Mouse (Mus musculus) hindbrain, postnatal 0 days (tissue): ENCODE measurements at regions not wholly inside any gene's neighbourhood (a gene's known extent, or its start where the extent isn't known, plus 50 kb on each side); places are given as distances from the start of the nearest gene placed in this dataset.

Experiments used
- ATAC-seq: fragments of 200-750 bp; cut with Nextera tagmentation; 2 replicates; pipeline ENCODE4 v1.8.0; 2017; ENCODE audit warnings: mild to moderate bottlenecking, moderate TSS enrichment, moderate library complexity
- DNase-seq: peaks from one replicate; pipeline ENCODE4 v3.0.0-alpha.2; 2015; ENCODE audit warnings: low spot score
- H3K27ac ChIP-seq: fragments of 300-500 bp; sonication (generic); 2 replicates; pipeline ENCODE4 v1.5.1; 2014; ENCODE audit warnings: mild to moderate bottlenecking
- H3K27me3 ChIP-seq: fragments of 300-500 bp; sonication (generic); 2 replicates; pipeline ENCODE4 v1.6.1; 2014; ENCODE audit warnings: low read length, mixed read lengths; ENCODE audit not compliant: insufficient read depth
- H3K36me3 ChIP-seq: fragments of 300-500 bp; sonication (generic); 2 replicates; pipeline ENCODE4 v1.6.1; 2014; ENCODE audit warnings: low read length, mixed read lengths; ENCODE audit not compliant: insufficient read depth
- H3K4me1 ChIP-seq: fragments of 300-500 bp; sonication (generic); 2 replicates; pipeline ENCODE4 v1.6.1; 2014; ENCODE audit warnings: antibody characterized with exemption, low read length, mixed read lengths; ENCODE audit not compliant: insufficient read depth
- H3K4me2 ChIP-seq: fragments of 300-500 bp; sonication (generic); 2 replicates; pipeline ENCODE4 v1.6.1; 2014; ENCODE audit warnings: low read depth, mild to moderate bottlenecking, low read length, moderate library complexity, mixed read lengths
- H3K4me3 ChIP-seq: fragments of 300-500 bp; sonication (generic); 2 replicates; pipeline ENCODE4 v1.5.1; 2014; ENCODE audit warnings: low read length
- H3K9ac ChIP-seq: fragments of 300-500 bp; sonication (generic); replicated peaks from 2 replicates; pipeline ENCODE4 v1.6.1; 2014; ENCODE audit warnings: mild to moderate bottlenecking, low read length, moderate library complexity, mixed read lengths
- H3K9me3 ChIP-seq: fragments of 300-500 bp; sonication (generic); 2 replicates; pipeline ENCODE4 v1.6.1; 2016; ENCODE audit warnings: low read length, mixed read lengths
- CTCF ChIP-seq: IDR thresholded peaks from 2 replicates; pipeline ENCODE4 v1.5.1; 2016; ENCODE audit warnings: antibody characterized with exemption, control low read depth, low read depth
- WGBS: fragments of 180-500 bp; shearing (Covaris S2); extraction: QIAGEN DNeasy Blood & Tissue Kit; methylation state at CpG from one replicate; pipeline ENCODE4 v1.1.7; 2014; 5-methylcytosine and 5-hydroxymethylcytosine counted together

DNA sequence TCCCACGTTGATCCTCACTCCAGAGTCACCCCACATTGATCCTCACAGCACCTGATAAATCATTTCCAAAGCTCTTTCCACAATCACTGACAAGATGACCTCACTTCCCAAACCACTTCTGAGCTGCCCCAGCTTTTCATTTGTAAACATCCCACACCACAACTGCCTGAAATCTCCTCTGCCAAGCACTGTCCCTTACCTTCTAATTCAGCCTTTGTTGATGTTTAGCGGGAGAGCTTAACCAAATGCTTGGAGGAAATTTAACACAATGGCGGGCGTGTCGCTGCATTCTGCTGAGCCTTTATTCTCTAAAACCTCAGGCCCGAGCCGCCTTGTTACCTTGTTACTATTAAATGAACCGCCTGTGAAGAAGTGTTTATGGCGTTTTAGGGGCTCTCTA, 445.9 kb downstream of the Ttll7 start:
- Histone ChIP-seq H3K4me3 (no peak overlapping the region), H3K27ac (no peak overlapping the region), H3K9ac (no peak overlapping the region), H3K4me1 (no peaks in the 10 kb centered on the region), H3K27me3 (no peaks in the 10 kb centered on the region), H3K4me2 (no peak overlapping the region), H3K36me3 (no peaks in the 10 kb centered on the region), H3K9me3 (no peaks in the 10 kb centered on the region)
- 5% methylated on average over 9 of the region's 9 CpGs for WGBS
- ATAC-seq (no peak), DNase-seq (no peak)
- TF ChIP-seq CTCF = no peak

- DNase-seq (no peak), ATAC-seq (no peak)
- Histone ChIP-seq H3K9ac (no peak overlapping the region), H3K27me3 (no peaks in the 10 kb centered on the region), H3K4me1 (no peaks in the 10 kb centered on the region), H3K27ac (no peak overlapping the region), H3K4me3 (no peak overlapping the region), H3K9me3 (no peaks in the 10 kb centered on the region), H3K36me3 (no peaks in the 10 kb centered on the region), H3K4me2 (no peak overlapping the region)
- WGBS = 97% methylated on average over 2 of the region's 2 CpGs
- TF ChIP-seq CTCF = no peak
Observed at GRCm38 (mm10) chr3:147325522-147325921, 473.4 kb downstream of the Ttll7 start.

DNA sequence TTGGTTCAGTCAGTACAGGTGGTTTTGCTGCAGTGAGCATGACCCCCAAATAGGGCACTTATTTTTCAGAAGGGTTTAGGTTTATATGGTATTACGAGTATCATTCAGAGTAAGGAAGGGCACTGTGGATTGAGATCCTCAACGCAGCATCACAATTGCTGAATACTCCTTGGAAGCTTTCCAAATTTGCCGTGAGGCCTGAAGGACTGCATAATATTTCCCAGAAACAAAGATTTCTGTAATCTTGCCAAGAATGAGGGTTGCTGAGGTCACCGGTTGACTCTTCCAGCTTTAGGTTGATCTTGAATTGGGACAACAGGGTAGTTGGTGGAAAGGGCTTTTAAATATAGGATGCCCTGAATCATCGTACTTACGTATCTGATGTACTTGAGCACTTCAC, 482.1 kb downstream of the Ttll7 start:
- no peak for DNase-seq

DNA sequence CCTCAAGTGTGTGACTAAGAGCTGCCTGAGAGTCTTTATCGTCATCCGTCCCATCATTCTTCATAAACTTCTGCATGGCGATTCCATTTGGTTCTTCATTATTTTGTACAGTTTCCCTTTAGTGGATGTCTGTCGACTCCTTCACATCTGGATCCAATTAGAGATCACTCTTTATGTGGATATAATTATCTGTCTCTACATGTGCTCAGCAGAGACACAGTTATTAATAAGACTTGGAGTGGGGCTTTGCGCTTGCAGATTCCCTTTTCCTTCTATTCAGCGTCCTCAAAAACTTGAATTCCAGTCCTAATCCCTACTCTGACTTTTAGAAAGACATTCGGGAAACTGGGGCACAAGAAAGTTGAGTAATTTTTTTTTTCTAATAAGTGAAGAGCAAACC, 483.1 kb downstream of the Ttll7 start:
- no peak overlapping the region for H3K27ac ChIP-seq
- TF ChIP-seq CTCF = no peak
- 69% methylated on average over 7 of the region's 7 CpGs for WGBS
- no peak overlapping the region for H3K4me3 ChIP-seq
- no peaks in the 10 kb centered on the region for H3K9me3 ChIP-seq
- DNase-seq = no peak
- no peaks in the 10 kb centered on the region for H3K36me3 ChIP-seq
- H3K4me2 ChIP-seq = no peak overlapping the region
- no peaks in the 10 kb centered on the region for H3K4me1 ChIP-seq
- no peaks in the 10 kb centered on the region for H3K27me3 ChIP-seq
- ATAC-seq = no peak
- H3K9ac ChIP-seq = no peak overlapping the region

More for the DNA sequence above, 482.1 kb downstream of the Ttll7 start:
- no peak overlapping the region for H3K9ac ChIP-seq
- WGBS = 66% methylated on average over 6 of the region's 6 CpGs
- no peak for TF ChIP-seq CTCF
- H3K36me3 ChIP-seq = no peaks in the 10 kb centered on the region
- ATAC-seq = no peak
- H3K4me3 ChIP-seq = no peak overlapping the region
- H3K4me2 ChIP-seq = no peak overlapping the region
- H3K4me1 ChIP-seq = no peaks in the 10 kb centered on the region
- H3K9me3 ChIP-seq = no peaks in the 10 kb centered on the region
- no peaks in the 10 kb centered on the region for H3K27me3 ChIP-seq
- no peak overlapping the region for H3K27ac ChIP-seq

GRCm38 (mm10) chr3:147339427-147339826, 487.3 kb downstream of the Ttll7 start:
- no peaks in the 10 kb centered on the region for H3K27me3 ChIP-seq
- 72% methylated on average over 2 of the region's 2 CpGs for WGBS
- no peak for DNase-seq

DNA sequence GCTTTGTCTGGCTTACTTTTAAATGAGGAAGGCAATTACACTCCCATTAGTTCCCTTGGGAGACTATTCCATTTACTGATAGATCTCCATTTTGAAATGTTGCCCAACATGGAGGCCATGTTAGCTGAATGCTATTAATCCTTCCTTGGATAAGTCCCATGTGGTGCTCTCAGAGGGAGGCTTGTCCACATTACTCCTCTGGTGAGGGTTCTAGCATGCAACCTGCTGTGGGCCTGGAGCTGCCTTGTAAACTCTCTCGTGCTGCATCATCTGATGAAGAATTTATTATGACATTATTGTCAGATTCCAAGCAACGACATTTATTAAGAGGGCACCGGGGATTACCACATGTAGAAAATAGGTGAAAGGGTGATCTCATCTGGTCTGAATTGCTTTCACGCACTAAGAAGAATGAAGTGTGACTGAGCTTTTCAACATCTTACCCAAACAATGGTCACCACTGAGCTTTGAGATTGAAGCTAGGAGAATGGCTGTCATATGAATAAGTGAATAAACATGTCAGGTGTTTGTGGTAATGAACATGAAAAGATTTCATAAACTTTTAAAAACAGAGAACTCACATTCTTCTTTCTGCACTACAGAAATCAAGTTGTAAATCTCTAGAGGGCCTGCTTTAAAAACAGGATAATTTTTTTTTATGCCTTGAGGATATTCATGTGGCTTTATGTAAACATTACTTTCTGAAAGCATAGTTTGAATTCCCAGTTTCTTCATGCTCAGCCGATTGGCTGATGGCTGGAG, 495.3 kb downstream of the Ttll7 start:
- no peak for ATAC-seq

More at GRCm38 (mm10) chr3:147339427-147339826, 487.3 kb downstream of the Ttll7 start:
- Histone ChIP-seq H3K36me3 (no peaks in the 10 kb centered on the region), H3K9me3 (no peaks in the 10 kb centered on the region), H3K4me2 (no peak overlapping the region), H3K4me3 (no peak overlapping the region), H3K27ac (no peak overlapping the region), H3K4me1 (no peaks in the 10 kb centered on the region), H3K9ac (no peak overlapping the region)
- TF ChIP-seq CTCF = no peak
- ATAC-seq = no peak

DNA sequence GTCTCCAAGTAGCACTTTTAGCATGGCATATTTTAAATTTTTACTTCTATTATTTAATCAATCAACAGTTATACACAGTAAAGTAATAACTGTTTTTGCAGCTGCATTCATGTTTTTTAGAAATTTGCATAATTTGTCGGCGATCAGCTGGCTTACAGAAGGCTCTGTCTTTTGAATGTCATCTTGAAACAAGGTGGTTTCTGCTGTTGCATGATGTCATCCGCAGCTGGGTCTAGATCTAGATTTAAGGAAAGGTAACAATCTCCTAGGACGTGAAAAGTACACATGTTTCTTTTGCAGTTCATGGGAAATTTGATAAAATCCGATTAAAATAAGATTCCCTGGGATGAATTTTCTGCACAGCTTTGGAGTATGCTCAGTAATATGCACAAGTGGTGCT, 534.9 kb downstream of the Ttll7 start:
- ATAC-seq (no peak), DNase-seq (no peak)
- Histone ChIP-seq H3K27me3 (no peaks in the 10 kb centered on the region), H3K4me3 (no peak overlapping the region), H3K27ac (no peak overlapping the region), H3K4me1 (no peaks in the 10 kb centered on the region), H3K4me2 (no peak overlapping the region), H3K36me3 (no peaks in the 10 kb centered on the region), H3K9ac (no peak overlapping the region), H3K9me3 (no peaks in the 10 kb centered on the region)
- WGBS = 87% methylated on average over 5 of the region's 5 CpGs
- no peak for TF ChIP-seq CTCF

More for the DNA sequence above, 495.3 kb downstream of the Ttll7 start:
- Histone ChIP-seq H3K36me3 (no peaks in the 10 kb centered on the region), H3K27me3 (no peaks in the 10 kb centered on the region), H3K4me2 (no peak overlapping the region), H3K9me3 (no peaks in the 10 kb centered on the region), H3K4me1 (no peaks in the 10 kb centered on the region), H3K9ac (no peak overlapping the region), H3K27ac (no peak overlapping the region), H3K4me3 (no peak overlapping the region)
- no peak for TF ChIP-seq CTCF
- WGBS = 56% methylated on average over 5 of the region's 5 CpGs
- no peak for DNase-seq
